Mouse (Mus musculus) bone marrow, adult 2 months (tissue): ENCODE results near the gene Robo2.

Experiments
- CTCF ChIP-seq: fragments of 200-500 bp; IDR thresholded peaks from 2 replicates; pipeline ENCODE4 v1.5.1; 2011; ENCODE audit warnings: low read length, control low read depth; ENCODE audit not compliant: control insufficient read depth, insufficient read depth
- POLR2A ChIP-seq: fragments of 200-500 bp; IDR thresholded peaks from 2 replicates; pipeline ENCODE4 v1.6.1; 2011; ENCODE audit warnings: low read depth, mild to moderate bottlenecking, control low read depth, low read length, borderline replicate concordance; ENCODE audit not compliant: control insufficient read depth

- TF ChIP-seq CTCF (no peak), POLR2A (no peak)
Observed at GRCm38 (mm10) chr16:74047232-74047631, 364.4 kb downstream of the Robo2 start.
